Mouse (Mus musculus): ENCODE data around the gene Plekhh2. TPM values are rescaled to one million over a fixed set of nuclear protein-coding genes. Genes with fewer than 3 reads are reported as not detected.

Gene Plekhh2
- total and polyA plus RNA-seq, 2 experiments from 2014 or later: 1.2 to 3.1 TPM

- H3K36me3 ChIP-seq (ENCODE audit: insufficient read depth, low read length): 0 out of 2 replicates have a peak, but pooled peaks cover 3% of the 10 kb centered on the region
- WGBS: 37% methylated on average over 3 of the region's 3 CpGs
- no peaks in the 10 kb centered on the region for H3K27me3 ChIP-seq (ENCODE audit: insufficient read depth, low read length)
- H3K4me1 ChIP-seq (ENCODE audit: insufficient read depth, low read length): no peaks in the 10 kb centered on the region
- no peak overlapping the region for H3K9ac ChIP-seq (replicated peaks; ENCODE audit: low read length, poor library complexity, severe bottlenecking)
- peak; percentile 84 for TF ChIP-seq CTCF (IDR thresholded peaks at IDR 0.05)
- ATAC-seq (ENCODE audit: low FRiP score) (no peak), DNase-seq (ENCODE audit: low spot score) (peak; percentile 60)
- no peaks in the 10 kb centered on the region for H3K9me3 ChIP-seq (ENCODE audit: low read length)
- no peak overlapping the region for H3K4me2 ChIP-seq (ENCODE audit: low read depth, low read length, poor library complexity, severe bottlenecking)
- no peak overlapping the region for H3K27ac ChIP-seq (ENCODE audit: low read depth, low read length)
- H3K4me3 ChIP-seq (ENCODE audit: low read depth, low read length): no peak overlapping the region
Observed at GRCm38 (mm10) chr17:84641893-84642292, 130.2 kb downstream of the Plekhh2 start.

DNA sequence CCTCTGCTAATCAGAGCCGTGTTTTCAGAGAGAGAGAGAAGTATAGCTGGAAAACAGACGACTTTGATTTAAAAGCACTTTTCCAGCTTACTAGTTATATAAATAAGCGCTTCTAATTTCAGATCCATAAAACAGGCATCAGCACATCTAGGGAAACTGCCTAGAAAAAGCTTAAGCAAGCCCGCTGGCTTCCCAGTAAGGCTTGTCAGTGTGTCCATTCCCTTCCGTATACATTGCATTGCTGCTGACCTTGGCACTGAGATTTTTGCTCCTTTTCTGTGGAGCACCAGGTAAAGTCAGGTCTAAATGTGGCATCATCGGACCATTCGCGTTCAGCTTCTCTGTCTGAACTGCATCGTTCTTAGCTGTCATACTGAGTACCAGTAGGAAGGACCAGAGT, 130.6 kb downstream of the Plekhh2 start:
- ATAC-seq (ENCODE audit: low FRiP score): no peak
- Histone ChIP-seq H3K4me3 (ENCODE audit: low read depth, low read length) (no peak overlapping the region), H3K9ac (replicated peaks; ENCODE audit: low read length, poor library complexity, severe bottlenecking) (no peak overlapping the region), H3K4me2 (ENCODE audit: low read depth, low read length, poor library complexity, severe bottlenecking) (no peak overlapping the region), H3K36me3 (ENCODE audit: insufficient read depth, low read length) (0 out of 2 replicates have a peak, but pooled peaks cover under 1% of the 10 kb centered on the region), H3K27ac (ENCODE audit: low read depth, low read length) (no peak overlapping the region), H3K9me3 (ENCODE audit: low read length) (no peaks in the 10 kb centered on the region), H3K27me3 (ENCODE audit: insufficient read depth, low read length) (no peaks in the 10 kb centered on the region), H3K4me1 (ENCODE audit: insufficient read depth, low read length) (no peaks in the 10 kb centered on the region)
- no peak for TF ChIP-seq CTCF (IDR thresholded peaks at IDR 0.05)
- no peak for DNase-seq (ENCODE audit: low spot score)
- 92% methylated on average over 9 of the region's 9 CpGs for WGBS

DNA sequence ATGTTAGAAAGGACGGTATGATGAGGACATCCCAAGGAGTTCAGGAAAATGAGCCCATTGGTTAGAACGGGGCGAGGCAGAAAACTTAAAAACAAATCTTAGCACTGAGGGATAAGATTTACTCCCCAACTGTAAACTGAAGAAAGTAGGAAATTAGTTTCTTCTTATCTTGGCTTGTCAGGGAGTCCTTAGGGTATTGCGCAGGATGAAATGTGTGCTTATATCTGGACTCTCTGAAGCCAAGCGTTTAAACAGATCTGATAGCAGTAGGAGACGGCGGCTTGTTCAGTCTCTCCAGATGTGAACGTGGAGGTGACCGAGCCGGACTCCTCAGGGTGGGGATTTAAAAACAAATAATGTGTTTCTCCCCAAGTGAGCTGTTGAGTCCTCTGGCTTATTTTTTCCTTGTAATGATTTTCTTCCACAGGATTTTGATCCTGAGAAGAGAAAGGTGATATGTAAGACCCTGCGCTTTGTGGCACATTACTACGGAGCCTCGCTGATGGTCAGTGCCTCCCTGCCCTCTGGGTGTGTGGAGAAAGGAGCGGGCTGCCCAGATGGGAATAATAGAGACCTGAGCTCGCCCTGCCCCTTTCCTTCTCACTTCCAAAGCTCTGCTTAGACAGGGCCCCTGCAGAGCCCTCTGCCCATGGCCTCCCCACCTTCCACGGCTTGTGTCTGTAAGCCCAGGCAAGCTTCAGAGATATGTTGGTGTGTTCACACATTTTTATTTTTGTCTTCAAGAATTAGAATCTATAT, 132.8 kb downstream of the Plekhh2 start:
- no peaks in the 10 kb centered on the region; the same call in 1 of the 2 replicates for H3K36me3 ChIP-seq (ENCODE audit: insufficient read depth, low read length)
- no peaks in the 10 kb centered on the region for H3K4me1 ChIP-seq (ENCODE audit: insufficient read depth, low read length)
- H3K27me3 ChIP-seq (ENCODE audit: insufficient read depth, low read length): no peaks in the 10 kb centered on the region
- TF ChIP-seq CTCF (IDR thresholded peaks at IDR 0.05): no peak
- no peak overlapping the region for H3K4me2 ChIP-seq (ENCODE audit: low read depth, low read length, poor library complexity, severe bottlenecking)
- H3K9ac ChIP-seq (replicated peaks; ENCODE audit: low read length, poor library complexity, severe bottlenecking): no peak overlapping the region
- 49% methylated on average over 16 of the region's 16 CpGs for WGBS
- no peak for DNase-seq (ENCODE audit: low spot score)
- no peaks in the 10 kb centered on the region for H3K9me3 ChIP-seq (ENCODE audit: low read length)
- ATAC-seq (ENCODE audit: low FRiP score): no peak
- 0 out of 2 replicates have a peak overlapping the region, but pooled peaks have one; percentile 32 for H3K27ac ChIP-seq (ENCODE audit: low read depth, low read length)
- H3K4me3 ChIP-seq (ENCODE audit: low read depth, low read length): no peak overlapping the region

DNA sequence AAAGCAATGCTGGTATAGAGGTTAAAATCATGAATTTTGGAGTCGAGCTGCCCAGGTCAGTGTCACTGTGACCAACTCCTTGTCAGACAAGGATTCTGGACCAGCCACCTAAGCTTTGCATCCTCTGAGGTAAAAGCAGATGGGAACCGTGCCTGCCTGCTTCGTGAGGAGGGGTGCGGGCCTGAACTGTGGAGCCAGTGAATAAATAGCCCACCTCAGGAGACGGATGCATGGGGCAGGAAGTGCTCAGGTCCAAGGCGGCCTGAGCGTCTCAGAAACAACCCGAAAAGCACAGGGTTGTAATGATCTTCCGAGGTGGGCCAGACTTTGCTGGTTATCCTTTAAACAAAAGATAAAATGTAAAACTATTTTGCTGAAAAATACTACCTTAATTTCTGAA, 133.4 kb downstream of the Plekhh2 start:
- Histone ChIP-seq H3K4me1 (ENCODE audit: insufficient read depth, low read length) (no peaks in the 10 kb centered on the region), H3K4me3 (ENCODE audit: low read depth, low read length) (no peak overlapping the region), H3K27me3 (ENCODE audit: insufficient read depth, low read length) (no peaks in the 10 kb centered on the region), H3K27ac (ENCODE audit: low read depth, low read length) (0 out of 2 replicates have a peak overlapping the region, but pooled peaks have one; percentile 32), H3K4me2 (ENCODE audit: low read depth, low read length, poor library complexity, severe bottlenecking) (no peak overlapping the region), H3K9me3 (ENCODE audit: low read length) (no peaks in the 10 kb centered on the region), H3K36me3 (ENCODE audit: insufficient read depth, low read length) (peaks cover 2% of the 10 kb centered on the region), H3K9ac (replicated peaks; ENCODE audit: low read length, poor library complexity, severe bottlenecking) (no peak overlapping the region)
- WGBS: 37% methylated on average over 9 of the region's 9 CpGs
- ATAC-seq (ENCODE audit: low FRiP score) (no peak), DNase-seq (ENCODE audit: low spot score) (no peak)
- TF ChIP-seq CTCF (IDR thresholded peaks at IDR 0.05): no peak

- 41% methylated on average over 3 of the region's 7 CpGs for WGBS
- ATAC-seq (ENCODE audit: low FRiP score): no peak
Observed at GRCm38 (mm10) chr17:84645894-84646293, 134.2 kb downstream of the Plekhh2 start.

GRCm38 (mm10) chr17:84646477-84646876, 134.8 kb downstream of the Plekhh2 start:
- ATAC-seq (ENCODE audit: low FRiP score): no peak
- 65% methylated on average over 2 of the region's 2 CpGs for WGBS
- H3K36me3 ChIP-seq (ENCODE audit: insufficient read depth, low read length): peaks cover 8% of the 10 kb centered on the region
- H3K27ac ChIP-seq (ENCODE audit: low read depth, low read length): no peak overlapping the region
- no peak for TF ChIP-seq CTCF (IDR thresholded peaks at IDR 0.05)
- no peak overlapping the region for H3K9ac ChIP-seq (replicated peaks; ENCODE audit: low read length, poor library complexity, severe bottlenecking)
- no peak overlapping the region for H3K4me3 ChIP-seq (ENCODE audit: low read depth, low read length)
- no peaks in the 10 kb centered on the region for H3K4me1 ChIP-seq (ENCODE audit: insufficient read depth, low read length)
- no peaks in the 10 kb centered on the region for H3K9me3 ChIP-seq (ENCODE audit: low read length)
- H3K27me3 ChIP-seq (ENCODE audit: insufficient read depth, low read length): no peaks in the 10 kb centered on the region
- no peak for DNase-seq (ENCODE audit: low spot score)
- H3K4me2 ChIP-seq (ENCODE audit: low read depth, low read length, poor library complexity, severe bottlenecking): no peak overlapping the region

More at GRCm38 (mm10) chr17:84645894-84646293, 134.2 kb downstream of the Plekhh2 start:
- no peaks in the 10 kb centered on the region for H3K9me3 ChIP-seq (ENCODE audit: low read length)
- no peaks in the 10 kb centered on the region for H3K4me1 ChIP-seq (ENCODE audit: insufficient read depth, low read length)
- no peak overlapping the region for H3K9ac ChIP-seq (replicated peaks; ENCODE audit: low read length, poor library complexity, severe bottlenecking)
- H3K4me3 ChIP-seq (ENCODE audit: low read depth, low read length): no peak overlapping the region
- TF ChIP-seq CTCF (IDR thresholded peaks at IDR 0.05): no peak
- H3K27ac ChIP-seq (ENCODE audit: low read depth, low read length): no peak overlapping the region
- H3K4me2 ChIP-seq (ENCODE audit: low read depth, low read length, poor library complexity, severe bottlenecking): no peak overlapping the region
- no peak for DNase-seq (ENCODE audit: low spot score)
- peaks cover 8% of the 10 kb centered on the region for H3K36me3 ChIP-seq (ENCODE audit: insufficient read depth, low read length)
- no peaks in the 10 kb centered on the region for H3K27me3 ChIP-seq (ENCODE audit: insufficient read depth, low read length)

Data from midbrain, postnatal 0 days (tissue).